Mouse (Mus musculus) telencephalon, adult 2 months (tissue): Measurements from ENCODE around the gene Cmc2.

Experiments used
- DNase-seq: peaks from one replicate; pipeline ENCODE4 v3.0.0-alpha.2; 2011; ENCODE audit warnings: low read depth, low spot score

The Cmc2 gene

DNA sequence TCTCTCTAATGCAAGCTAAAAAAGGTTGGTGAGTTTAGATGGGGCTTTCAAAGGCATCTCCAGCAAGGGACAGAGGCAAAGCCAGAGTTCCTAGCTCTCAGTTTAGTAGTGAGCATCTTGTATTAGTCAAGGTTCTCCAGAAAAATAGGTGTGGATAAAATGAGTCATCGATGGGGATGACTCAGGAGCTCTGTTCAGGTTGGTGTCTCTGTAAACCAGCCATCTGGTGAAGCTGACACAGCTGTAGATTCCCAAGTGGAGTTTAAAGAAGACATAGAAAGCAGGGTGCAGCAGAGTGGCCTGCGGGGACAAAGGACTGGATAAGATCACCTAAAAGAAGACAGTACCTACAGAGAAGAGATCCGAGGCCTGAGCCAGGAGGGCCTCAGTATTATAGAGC, 73.2 kb downstream of the Cmc2 start:
- no peak for DNase-seq

DNA sequence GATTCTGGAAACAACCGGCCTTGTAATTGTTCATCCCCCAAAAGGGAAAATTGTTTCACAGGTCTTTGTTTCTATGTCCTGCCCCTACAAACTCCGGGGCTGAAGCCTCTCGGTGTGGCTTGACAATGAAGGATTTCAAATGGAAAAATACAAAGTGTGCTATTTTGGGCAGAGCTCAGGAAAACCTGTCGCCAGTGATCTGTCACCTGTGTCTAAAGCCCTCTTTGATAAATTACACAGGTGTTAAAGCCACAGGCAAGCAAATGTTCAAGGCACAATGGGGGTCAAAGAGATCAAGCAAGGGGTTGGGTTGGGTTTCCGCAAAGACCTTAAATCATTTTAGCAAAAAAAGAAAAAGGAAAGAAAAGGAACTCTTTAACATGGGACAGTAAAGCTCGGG, 78.6 kb downstream of the Cmc2 start:
- no peak for DNase-seq
